Mouse (Mus musculus) frontal cortex, postnatal 10 days (tissue): ENCODE measurements around the gene Tmem33.

Source experiments
- DNase-seq, 2 experiments: peaks; one replicate each; pipeline ENCODE4 v3.0.0; 2022; ENCODE audit warnings: low spot score in 2 of 2, mixed read lengths in 1 of 2

The Tmem33 gene

DNA sequence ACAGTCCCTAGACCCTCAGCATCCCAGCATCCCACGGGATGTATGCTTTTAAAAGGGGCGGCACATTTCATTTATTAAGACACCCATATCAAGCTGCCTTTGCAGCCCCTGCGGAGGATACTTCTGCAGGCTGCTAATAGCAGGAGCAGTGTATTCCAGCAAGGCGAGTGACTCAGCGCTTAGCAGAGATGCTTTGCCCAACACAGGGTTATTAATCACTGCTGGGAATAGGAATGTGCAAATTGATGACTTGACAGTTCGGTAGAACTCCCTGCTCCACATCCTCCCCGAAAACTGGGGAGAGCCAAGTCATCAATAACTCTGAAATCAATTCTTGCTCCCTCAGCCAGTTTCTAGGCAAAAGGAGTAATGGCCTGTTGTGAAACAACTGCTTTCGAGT, 4.7 kb upstream of the Tmem33 start:
- no peak for DNase-seq

DNA sequence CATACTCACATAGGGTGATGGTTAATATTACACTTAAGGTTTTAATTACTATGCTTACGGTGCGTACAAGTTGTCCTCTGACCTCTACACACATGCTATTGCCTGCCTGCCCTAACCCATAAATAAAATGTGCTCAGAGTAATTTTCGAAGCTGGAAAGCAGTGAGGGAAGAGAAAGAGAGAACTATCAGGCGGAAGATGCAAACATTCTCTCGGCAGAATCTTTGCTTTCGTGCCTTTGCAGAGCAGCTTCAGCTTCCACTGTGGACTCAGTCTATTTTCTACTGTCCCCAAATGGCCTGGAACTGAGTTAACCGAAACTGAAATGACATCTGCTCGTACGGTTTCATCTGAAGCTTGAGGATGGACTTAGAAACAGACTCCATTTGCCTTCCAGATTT, 1.9 kb upstream of the Tmem33 start:
- DNase-seq, result no peak

DNA sequence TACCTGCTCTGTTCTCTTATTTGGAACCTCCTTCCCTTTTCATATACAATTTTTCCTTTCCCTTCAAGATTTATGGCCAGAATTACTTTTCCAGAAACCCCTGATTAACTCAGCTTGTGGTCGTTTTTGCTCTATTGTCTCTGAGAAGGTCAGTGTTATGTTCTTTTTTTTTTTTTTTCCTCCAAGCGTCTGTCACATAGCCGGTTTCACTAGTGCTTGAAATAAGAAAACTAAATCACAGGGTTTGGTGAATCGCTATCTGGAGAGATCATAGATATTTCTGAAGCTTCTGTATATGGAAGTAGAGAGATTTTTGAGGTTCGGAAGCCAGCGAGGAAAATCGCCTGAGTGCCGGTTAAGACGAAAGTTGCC, 220 bp upstream of the Tmem33 start:
- DNase-seq, result no peak

DNA sequence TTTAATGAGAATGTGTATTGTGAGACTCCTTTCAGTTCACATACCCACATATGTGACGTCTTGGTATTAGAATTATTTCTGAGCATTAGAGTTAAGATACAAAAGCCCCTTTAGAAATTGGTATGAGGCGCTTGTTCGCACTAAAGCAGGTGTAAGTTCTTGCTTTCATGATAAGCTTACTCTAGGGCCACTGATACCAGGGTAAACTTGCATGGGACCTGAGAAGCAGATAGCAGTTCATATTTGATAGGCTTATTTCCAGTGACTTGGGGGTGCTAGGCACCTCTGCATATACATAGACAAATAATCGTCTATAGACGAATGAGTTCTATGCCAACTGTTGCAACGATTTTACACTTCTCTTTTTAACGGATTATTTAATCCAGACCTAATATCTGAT, 2.6 kb downstream of the Tmem33 start:
- no peak for DNase-seq

DNA sequence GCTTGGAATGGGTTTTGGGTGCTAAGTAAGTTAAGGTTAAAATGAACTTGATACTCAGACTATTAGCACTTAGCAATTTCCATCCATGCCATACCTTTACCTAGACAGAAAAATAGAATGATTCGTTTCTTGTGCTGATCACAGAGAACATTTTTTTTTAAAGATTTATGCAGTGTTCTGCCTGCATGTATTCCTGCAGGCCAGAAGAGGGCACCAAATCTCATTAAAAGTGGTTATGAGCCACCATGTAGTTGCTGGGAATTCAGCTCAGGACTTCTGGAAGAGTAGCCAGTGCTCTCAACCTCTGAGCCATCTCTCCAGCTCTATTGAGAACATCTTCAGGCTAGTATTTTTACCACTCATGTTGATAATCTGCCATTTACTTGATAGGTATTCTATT, 5.7 kb downstream of the Tmem33 start:
- DNase-seq, result no peak

DNA sequence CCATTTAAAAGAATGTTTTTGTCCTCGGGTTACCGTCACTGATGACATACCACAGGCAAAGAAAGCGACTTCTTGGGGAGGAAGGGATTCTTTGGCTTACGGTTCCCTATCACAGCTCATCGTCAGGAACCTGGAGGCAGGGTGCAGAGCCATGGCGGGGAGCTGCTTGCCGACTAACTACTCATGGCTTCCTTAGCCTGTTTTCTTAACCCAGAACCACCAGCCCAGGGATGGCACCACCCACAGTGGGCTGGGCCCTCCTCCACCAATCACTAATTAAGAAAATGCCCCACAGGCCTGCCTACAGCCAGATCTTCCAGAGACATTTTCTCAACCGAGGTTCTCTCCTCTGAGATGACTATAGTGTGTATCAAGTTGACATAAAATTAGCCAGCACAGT, 8.9 kb downstream of the Tmem33 start:
- no peak for DNase-seq

DNA sequence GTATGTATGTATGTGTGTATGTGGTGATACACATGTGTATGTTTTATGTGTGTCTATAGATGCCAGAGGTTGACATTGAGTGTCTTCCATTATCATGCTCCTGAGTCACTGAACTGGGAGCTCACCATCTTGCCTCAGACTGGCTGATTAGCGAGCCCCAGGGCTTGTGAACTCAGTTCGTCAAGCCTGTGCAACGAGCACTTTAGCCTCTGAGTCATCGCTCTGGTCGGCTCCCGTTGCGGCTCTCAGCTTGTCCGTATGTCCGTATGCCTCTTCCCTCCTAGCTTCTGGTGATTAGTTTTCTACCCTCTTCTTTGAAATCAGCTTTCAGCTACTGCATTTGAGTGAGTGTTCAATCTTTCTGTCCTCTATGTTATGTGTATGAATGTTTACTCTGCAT, 19.0 kb downstream of the Tmem33 start:
- no peak for DNase-seq

DNA sequence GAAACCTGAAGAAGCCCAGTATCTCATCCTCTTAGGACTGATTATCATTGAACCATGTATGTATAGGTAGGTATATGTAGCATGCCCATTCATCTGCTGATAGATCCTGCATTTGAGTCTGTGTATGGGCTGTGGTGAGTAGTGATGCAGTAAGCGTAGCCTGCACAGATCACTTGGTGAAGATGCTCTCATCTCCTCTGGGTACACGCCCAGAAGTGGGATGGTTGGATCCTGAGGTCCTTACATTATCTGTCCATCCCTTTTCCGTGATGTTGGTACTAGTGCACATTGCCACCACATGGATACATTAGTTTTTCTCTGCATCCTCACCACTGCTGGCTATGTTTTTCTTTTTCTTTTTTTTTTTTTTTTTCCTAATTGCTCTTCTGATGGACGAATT, 19.5 kb downstream of the Tmem33 start:
- no peak for DNase-seq

DNA sequence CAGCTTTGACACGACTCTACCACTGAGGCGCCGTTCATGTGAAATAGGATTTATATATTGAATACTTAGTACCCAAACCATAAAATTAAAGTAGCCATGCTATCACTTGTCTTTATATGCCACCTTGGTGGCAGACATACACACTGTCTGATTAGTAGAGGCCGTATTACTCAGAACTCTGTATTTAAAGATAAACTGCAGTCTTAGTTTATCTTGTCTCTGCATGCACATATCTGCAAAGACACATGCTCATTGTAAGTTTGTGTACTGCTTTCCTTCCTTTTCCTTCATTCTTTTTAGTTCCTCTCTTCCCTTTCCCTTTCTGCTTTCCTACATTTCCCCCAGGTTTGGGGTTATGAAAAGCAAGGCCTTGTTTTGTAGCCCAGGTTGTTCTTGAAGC, 20.0 kb downstream of the Tmem33 start:
- DNase-seq, result no peak

DNA sequence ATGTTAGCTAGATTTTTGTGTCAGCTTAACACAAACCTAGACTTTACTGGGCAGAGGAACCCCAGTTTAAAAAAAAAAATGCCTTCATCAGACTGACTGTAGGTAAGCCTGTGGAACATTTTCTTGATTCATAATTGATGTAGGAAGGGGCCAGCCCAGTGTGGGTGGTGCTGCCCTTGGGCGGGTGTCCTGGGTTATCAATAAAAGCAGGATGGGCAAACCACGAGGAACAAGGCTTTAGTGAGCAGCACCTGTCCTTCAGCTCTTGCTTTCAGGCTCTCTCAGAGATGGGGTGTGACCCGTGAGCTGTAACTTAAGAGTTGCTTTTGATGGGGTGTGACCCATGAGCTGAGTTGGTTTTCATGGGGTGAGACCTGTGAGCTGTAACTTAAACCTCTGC, 34.7 kb downstream of the Tmem33 start:
- DNase-seq, result no peak

DNA sequence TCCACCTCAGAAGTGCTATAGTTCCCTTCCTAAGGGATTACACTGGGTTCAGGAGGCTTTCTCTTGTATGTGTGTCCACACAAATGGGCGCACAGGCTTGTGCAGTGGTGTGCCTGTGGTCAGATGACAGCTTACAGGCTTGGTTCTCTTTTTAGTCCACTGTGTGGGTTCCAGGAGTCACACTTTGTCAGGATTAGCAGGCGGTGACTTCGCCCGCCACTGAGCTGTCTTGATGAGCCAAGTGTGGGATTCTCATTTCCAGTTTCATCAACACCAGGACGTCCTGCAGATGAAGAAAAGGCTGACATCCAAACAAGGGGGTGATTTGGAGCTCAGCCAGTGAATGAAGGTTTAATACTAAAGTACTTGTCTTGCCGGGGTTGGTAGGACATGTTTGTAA, 35.3 kb downstream of the Tmem33 start:
- DNase-seq, result no peak

DNA sequence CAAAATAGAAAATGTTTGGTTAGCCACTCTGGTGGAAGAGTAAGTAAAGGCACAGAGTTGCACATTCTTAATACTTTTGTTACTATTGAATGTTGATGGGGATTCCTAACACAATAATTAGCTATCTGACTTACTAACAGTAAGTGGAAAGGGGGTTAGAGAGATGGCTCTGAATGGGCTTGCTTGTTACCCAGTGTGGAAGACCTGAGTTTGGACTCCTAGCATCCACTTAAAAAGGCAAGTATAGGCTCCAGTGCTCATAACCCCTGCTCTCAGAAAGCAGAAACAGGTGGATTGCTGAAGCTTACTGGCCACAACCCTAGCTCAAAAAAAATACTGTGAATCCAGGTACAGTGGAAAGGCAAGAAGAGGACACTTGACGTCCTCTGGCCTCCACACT, 35.8 kb downstream of the Tmem33 start:
- no peak for DNase-seq

DNA sequence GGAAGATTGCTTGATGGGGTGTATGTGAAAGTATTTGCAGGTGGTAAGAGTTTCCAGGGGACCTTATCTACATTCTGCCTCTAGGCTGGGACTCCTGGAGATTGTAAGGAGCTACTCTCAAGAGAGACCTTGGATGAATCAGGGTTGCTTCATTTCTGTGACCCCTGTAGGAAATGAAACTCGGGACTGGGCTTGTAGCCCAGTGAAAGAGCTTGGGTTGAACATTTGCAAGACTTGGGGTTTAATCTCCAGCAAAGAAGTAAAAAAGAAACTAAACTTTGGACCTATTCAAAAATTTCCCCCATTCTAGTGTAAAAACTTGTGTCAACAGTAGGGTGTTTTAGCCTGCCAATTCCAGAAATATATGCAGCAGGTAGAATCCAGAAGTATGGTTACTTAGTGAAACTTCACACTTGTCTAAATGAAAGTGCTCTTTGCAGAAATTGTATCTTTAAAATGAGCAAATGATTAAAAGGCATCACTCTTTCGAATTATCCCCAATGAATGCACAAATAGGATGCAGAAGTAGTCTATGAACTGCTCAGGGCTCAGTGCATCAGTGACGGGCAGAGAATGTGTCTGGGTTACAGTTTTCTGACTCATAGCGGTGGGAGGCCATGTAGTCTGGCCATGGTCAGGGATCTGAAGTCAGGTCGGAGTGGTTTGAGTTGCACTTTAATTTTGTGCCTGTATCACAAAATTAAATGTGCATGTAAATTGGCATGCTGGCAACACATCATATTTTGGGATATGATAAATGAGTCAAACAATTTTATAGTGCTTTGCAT, 36.9 kb downstream of the Tmem33 start:
- DNase-seq, result no peak

DNA sequence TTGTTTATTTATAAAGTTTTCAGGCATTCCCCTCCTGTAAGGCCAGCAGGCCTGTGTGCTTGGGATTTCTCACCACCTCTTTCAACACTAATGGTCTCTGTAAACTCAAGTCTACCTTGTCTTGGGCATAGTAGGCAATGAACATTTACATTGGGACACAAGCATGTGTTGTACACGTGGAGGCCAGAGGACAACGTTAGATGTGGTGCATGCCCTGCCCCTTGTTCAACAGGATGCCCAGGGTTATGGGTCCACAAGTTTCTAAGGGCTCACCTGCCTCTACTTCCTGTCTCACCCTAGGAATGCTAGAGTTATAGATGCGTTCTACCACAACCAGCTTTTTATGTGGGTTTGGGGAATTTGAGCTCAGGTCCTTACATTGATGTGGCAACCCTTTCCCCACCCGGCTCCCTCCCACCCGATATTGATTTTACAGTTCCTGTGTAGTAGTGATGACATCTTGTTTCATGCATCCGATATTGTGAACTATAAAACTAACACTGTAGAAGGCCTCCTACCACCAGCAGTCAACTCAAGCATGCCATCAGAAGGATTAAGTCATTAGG, 39.6 kb downstream of the Tmem33 start:
- no peak for DNase-seq

DNA sequence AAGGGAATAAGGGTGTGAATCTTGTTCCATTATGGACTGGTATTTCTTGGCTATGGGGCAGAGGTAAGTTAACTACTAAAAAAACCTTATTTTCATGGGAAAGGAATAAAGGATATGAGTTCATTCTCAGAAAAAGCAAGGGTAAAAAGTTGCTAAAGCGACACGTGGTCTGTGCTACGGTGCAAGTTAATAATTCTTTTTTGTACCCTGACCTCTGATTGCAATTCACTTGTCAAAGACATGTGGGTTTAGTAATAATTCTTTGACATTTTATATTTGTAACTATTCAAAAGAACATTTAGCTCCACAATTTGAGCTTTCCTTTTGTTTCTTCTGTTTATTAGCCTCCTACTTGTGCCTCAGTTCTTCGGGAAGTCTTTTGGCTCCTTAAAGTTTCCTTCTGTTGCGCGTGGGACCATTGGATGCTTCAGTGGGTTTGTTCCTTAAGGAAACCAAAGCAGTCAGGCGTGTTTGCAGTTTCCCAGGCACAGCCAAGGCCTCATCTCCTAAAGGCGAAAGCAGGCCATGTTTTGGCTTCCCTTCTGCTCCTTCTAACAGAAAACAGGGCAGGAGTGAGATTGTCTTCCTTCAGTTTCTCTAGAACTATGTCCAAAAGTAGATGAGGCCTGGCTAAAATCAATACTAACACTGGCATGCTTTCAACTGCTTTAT, 40.7 kb downstream of the Tmem33 start:
- DNase-seq, result no peak

DNA sequence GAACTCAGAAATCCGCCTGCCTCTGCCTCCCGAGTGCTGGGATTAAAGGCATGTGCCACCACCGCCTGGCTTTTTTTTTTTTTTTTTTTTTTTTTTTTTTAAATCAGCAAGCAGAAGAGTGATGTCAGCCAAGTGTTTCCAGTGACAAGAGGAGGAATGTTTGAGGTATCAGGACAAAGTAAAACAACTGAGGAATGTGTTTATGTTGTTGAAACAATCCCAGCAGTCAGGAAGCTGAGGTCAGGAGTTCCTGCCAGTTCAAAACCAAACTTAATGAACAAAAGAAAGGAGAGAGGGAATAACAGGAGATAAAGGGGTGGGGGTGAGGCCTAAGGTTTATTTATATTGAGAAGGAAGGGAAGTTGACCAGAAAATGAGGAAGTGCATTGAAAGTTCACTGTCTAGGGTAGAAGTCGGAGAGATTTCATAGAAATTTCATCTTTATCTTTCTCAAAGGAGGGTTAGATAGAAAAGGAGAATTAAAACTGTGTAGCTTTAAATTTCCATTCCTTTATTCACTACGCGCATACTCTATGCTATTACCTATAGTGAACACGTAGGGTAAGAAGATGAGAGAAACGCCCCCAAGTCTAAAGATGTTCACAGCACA, 41.5 kb downstream of the Tmem33 start:
- no peak for DNase-seq

DNA sequence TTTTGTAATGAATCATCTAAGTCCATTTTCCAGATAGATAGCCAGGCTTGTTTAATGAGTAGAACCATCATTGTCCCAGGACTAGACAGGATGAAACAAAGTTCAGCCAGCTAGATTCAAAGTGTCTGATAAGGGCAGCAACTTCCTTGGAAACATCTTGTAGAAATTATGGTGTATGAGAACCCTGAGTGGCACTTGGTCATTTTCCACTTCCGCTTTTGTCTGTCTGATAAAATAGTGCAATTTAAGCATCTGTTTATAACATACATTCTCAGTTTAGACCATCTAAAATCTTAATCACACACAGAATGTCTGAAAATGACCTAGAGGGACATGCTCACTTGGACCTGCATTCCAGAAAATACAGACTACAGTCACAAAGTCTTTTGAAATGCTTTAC, 43.5 kb downstream of the Tmem33 start:
- no peak for DNase-seq

DNA sequence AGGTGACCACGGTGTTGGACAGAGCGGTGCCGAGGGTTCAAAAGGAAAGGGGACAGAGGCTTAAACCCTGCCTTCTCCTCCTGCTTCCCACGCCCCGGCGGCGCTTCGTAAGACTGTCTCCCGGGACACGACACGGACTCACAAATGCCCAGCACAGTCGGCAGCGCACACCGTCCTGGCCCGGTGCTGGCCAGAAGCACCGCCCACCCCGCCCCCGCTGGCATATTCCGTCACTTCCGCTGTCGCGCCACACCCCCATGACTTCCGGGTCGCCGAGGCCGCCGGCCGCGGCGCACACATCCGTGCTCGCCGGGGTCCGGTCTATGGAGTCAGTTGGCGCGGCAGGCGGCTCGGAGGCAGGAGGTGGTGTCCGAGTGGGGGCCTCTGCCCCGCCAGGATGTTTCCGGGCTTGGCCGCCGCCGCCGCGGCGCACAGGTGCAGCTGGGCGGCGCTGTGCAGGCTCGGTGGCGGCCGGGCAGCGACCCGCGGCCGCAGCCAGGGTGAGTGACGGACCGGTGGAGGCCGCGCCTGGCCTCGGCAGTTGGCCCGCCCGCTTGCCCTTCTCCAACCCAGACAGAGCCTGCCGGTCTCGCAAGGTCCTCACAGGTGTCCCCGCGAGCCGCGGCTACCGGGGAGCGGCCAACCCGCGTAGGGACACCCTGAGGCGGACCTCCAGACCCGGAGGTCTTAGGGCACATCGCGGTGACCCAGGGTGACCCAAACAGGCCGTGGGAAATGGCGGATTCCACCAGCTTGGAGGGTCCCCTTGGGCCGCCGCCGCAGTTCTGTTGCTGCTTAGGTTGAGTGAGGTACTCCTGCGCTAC, 46.5 kb downstream of the Tmem33 start, which contains the start of gene Slc30a9:
Gene Slc30a9, plus strand, starts transcription at position 258 of the 824 bp plus-strand sequence.
- DNase-seq, result peak; percentile 82 to 89

DNA sequence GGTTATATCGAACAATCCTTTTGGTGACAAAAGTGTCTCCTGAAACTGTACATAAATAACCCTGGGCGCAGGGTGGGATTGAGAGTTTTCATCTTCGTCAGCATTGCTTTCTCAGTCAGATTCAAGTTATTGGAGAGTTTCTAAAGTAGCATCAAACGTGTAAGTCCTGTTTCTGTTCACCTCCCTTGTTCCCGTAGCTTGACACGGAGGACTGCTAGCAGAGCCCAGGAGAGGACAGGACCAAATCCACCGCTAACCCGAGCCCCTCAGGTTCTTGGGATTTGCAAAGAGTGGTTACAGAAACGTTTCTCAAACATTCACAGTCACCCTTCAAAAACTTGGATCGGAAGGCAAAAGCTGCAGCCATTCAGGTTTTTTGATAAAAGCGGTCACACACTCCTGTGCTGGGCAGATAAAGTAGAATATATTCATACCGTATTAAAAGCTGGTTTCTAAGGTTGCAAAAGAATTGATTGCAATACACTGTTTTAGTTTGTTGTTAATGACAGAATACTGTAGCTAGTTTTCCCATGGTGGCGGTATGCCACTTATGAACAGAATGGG, 47.4 kb downstream of the Tmem33 start:
- no peak for DNase-seq

DNA sequence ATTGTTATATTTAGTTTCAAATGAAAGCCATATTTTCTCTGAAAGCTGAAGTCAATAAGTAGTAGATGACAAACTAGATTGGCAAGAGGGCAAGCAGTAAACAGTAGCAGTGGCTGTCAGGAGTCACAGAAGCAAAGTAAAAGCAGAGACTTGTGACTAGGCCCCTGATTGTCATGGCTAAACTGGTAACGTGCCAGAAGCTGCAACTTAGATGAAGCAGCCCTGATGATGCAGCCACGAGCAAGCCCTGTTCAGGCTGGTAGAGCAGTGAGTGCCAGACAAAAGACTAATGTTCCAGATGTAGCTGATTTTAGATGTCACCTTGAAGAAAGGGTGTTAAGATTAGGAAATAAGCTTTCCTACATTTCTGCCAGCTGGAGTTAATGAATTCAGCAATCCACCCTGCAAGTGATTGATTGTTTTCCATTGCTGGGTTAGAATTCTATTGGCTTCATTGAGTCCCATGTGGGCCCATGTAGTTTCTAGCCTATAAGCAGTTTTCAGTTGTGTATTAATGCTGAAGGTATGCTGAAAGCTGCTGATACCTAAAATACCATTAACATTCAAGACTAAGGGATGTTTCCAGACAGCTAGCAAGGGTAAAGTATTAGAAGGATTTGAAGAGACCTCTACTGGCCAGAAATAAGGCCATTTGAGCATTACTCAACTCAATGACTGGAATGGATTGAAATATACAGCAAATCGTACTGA, 51.6 kb downstream of the Tmem33 start:
- DNase-seq, result no peak

DNA sequence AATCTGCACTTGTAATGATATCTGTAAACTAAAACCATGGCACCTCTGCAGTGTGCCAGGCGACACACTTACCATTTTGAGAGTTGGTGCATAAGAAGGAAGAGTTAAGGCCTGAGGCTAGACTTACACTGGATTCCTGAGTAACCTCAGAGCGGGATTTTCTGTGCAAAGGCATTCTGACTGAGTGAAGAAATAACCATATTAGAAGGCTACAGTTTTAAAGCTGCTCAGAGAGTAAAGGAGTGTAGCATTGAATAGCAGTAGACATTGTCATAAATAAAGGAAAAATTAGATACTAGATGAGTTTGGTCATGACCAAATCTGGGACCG, 52.1 kb downstream of the Tmem33 start:
- DNase-seq, result no peak
